Mouse (Mus musculus) liver, embryonic 14.5 days (tissue): Measurements from ENCODE around the gene Tcaim. TPM values are rescaled to one million over a fixed set of nuclear protein-coding genes. Genes with fewer than 3 reads are reported as not detected.

Experiments used
- ATAC-seq: fragments of 200-750 bp; cut with Nextera tagmentation; 2 replicates; pipeline ENCODE4 v1.8.0; 2017; ENCODE audit warnings: moderate number of reproducible peaks, mild to moderate bottlenecking, moderate library complexity; ENCODE audit not compliant: insufficient read depth
- DNase-seq, 3 experiments: peaks; one replicate each; pipeline ENCODE4 v3.0.0-alpha.2; 2012 to 2013; ENCODE audit warnings: low read depth in 3 of 3, low spot score in 3 of 3
- H3K27ac ChIP-seq: fragments of 300-500 bp; sonication (generic); 2 replicates; pipeline ENCODE4 v1.5.1; 2014; ENCODE audit warnings: moderate library complexity, mild to moderate bottlenecking, control low read depth, inconsistent platforms
- H3K27me3 ChIP-seq: fragments of 300-500 bp; sonication (generic); 2 replicates; pipeline ENCODE4 v1.6.1; 2014; ENCODE audit warnings: mild to moderate bottlenecking, low read length, moderate library complexity; ENCODE audit not compliant: control insufficient read depth, insufficient read depth
- H3K36me3 ChIP-seq: fragments of 300-500 bp; sonication (generic); replicated peaks from 2 replicates; pipeline ENCODE4 v1.6.1; 2014; ENCODE audit warnings: low read depth; ENCODE audit not compliant: control insufficient read depth, insufficient read depth
- H3K4me1 ChIP-seq, 2 experiments: fragments of 200-500 bp in 1 of 2; fragments of 300-500 bp in 1 of 2; sonication (generic) in 1 of 2; replicated peaks; 2 replicates each; pipeline ENCODE4 v1.6.1; 2012 to 2014; ENCODE audit warnings: antibody characterized with exemption in 1 of 2, inconsistent platforms in 1 of 2, low read length in 1 of 2; ENCODE audit not compliant: control insufficient read depth in 2 of 2, insufficient read depth in 2 of 2
- H3K4me2 ChIP-seq: fragments of 300-500 bp; sonication (generic); 2 replicates; pipeline ENCODE4 v1.6.1; 2014; ENCODE audit warnings: low read depth, mild to moderate bottlenecking, control low read depth, moderate library complexity
- H3K4me3 ChIP-seq, 2 experiments: fragments of 200-500 bp in 1 of 2; fragments of 300-500 bp in 1 of 2; sonication (generic) in 1 of 2; 2 replicates each; pipeline ENCODE4 v1.5.1; 2012 to 2014; ENCODE audit warnings: low read depth in 2 of 2, low read length in 2 of 2, mild to moderate bottlenecking in 2 of 2, control low read depth in 1 of 2, inconsistent platforms in 1 of 2, moderate library complexity in 1 of 2; ENCODE audit not compliant: insufficient read depth in 1 of 2
- H3K9ac ChIP-seq: fragments of 300-500 bp; sonication (generic); replicated peaks from 2 replicates; pipeline ENCODE4 v1.6.1; 2014; ENCODE audit warnings: mild to moderate bottlenecking, control low read depth, moderate library complexity
- H3K9me3 ChIP-seq: fragments of 300-500 bp; sonication (generic); 2 replicates; pipeline ENCODE4 v1.6.1; 2016; ENCODE audit warnings: low read length, mixed read lengths; ENCODE audit not compliant: control insufficient read depth
- CTCF ChIP-seq: IDR thresholded peaks from 2 replicates; pipeline ENCODE4 v1.5.1; 2016; ENCODE audit warnings: antibody characterized with exemption, low read depth, control low read depth
- EP300 ChIP-seq: IDR thresholded peaks from 2 replicates; pipeline ENCODE4 v1.6.1; 2016; ENCODE audit warnings: antibody characterized with exemption, low read depth
- WGBS: fragments of 180-500 bp; shearing (Covaris S2); extraction: QIAGEN DNeasy Blood & Tissue Kit; methylation state at CpG from one replicate; pipeline ENCODE4 v1.1.7; 2014; ENCODE audit not compliant: insufficient replicate concordance; 5-methylcytosine and 5-hydroxymethylcytosine counted together
- polyA plus RNA-seq, 2 experiments: library from polyadenylated mRNA; depleted of rRNA in 1 of 2; stranded (reverse) in 1 of 2; unstranded in 1 of 2; fragments of >200 nt; fragmentation: Nextera tagmentation in 1 of 2; extraction: Ambion mirVana in 1 of 2; gene quantifications; 2 replicates each; pipeline versions ENCODE4 v1.2.1 to v1.2.3; 2012 to 2014

The Tcaim gene
- polyA plus RNA-seq, 2 experiments, result 1.4 to 2.1 TPM

GRCm38 (mm10) chr9:122872595-122872994 is 67.3 kb downstream of the Tcaim start:
- Histone ChIP-seq H3K9me3 (no peaks in the 10 kb centered on the region), H3K4me2 (no peak overlapping the region), H3K27me3 (no peaks in the 10 kb centered on the region), H3K9ac (no peak overlapping the region), H3K36me3 (no peaks in the 10 kb centered on the region), H3K27ac (no peak overlapping the region), H3K4me3 (no peak overlapping the region), H3K4me1 (no peaks in the 10 kb centered on the region)
- no peak for ATAC-seq
- WGBS, result 52% methylated on average over 4 of the region's 4 CpGs
- no peak for TF ChIP-seq EP300
- TF ChIP-seq CTCF, result no peak
- DNase-seq, result no peak

DNA sequence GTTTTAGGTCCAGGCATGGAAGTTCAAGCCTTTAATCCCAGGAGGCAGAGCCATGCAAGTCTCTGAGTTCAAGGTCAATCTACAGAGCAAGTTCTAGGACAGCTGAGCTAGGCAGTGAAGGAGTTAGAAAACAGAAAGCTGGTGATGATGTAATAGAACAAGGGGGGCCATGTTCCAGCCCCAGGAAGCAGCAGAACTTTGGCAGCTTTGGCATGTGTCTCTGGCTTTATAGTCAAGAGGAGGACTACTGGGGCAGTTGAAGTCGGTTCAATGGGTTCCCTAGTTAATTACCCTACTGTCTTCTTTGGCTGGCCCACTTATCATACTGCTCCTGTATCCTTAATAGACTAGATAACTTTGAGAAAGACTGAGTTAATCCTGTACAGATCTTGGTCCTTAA is 69.3 kb downstream of the Tcaim start:
- no peaks in the 10 kb centered on the region for H3K36me3 ChIP-seq
- H3K4me3 ChIP-seq, result no peak overlapping the region
- TF ChIP-seq EP300, result no peak
- TF ChIP-seq CTCF, result no peak
- H3K4me2 ChIP-seq, result no peak overlapping the region
- H3K27ac ChIP-seq, result no peak overlapping the region
- H3K9ac ChIP-seq, result no peak overlapping the region
- H3K4me1 ChIP-seq, result no peaks in the 10 kb centered on the region
- H3K27me3 ChIP-seq, result no peaks in the 10 kb centered on the region
- ATAC-seq (no peak), DNase-seq (no peak)
- no peaks in the 10 kb centered on the region for H3K9me3 ChIP-seq
- 57% methylated on average over 1 of the region's 1 CpGs for WGBS

- TF ChIP-seq EP300 (no peak), CTCF (no peak)
- Histone ChIP-seq H3K4me3 (no peak overlapping the region), H3K27ac (no peak overlapping the region), H3K9ac (no peak overlapping the region), H3K4me1 (no peaks in the 10 kb centered on the region), H3K36me3 (no peaks in the 10 kb centered on the region), H3K9me3 (no peaks in the 10 kb centered on the region), H3K27me3 (no peaks in the 10 kb centered on the region), H3K4me2 (no peak overlapping the region)
- no peak for DNase-seq
- WGBS, result 63% methylated on average over 2 of the region's 2 CpGs
- ATAC-seq, result no peak
Observed at GRCm38 (mm10) chr9:122875145-122875544, 69.8 kb downstream of the Tcaim start.

DNA sequence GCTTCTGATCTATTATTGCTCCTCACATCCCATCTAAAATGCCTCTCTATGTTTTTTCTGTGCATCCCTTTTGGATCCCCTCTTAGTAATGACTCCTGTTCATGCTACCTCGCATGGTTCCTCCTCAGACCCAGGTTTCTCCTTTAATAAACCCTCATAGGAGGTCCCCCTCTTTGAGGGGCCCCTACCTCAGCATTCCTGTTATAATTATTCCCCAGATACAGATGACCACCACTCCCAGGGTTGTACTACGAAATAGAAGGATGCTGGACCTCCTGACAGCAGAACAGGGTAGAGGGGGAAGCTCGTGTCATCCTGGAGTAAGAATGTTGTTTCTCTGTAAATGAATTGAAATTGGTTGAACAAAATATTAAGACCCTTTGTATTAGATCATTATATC is 80.0 kb downstream of the Tcaim start, which contains the start of gene Zkscan7:
Zkscan7 (plus strand) TSS at position 301 of the 400 bp plus-strand sequence.
- WGBS, result 53% methylated on average over 3 of the region's 3 CpGs
- no peak for TF ChIP-seq EP300
- no peak for TF ChIP-seq CTCF
- no peak within 1 kb of the TSS for H3K9ac ChIP-seq
- H3K4me1 ChIP-seq, result peaks cover 0 to 2% of the 10 kb centered on the region in 2 experiments; a peak in 1 of 4 replicates
- ATAC-seq, result no peak
- H3K36me3 ChIP-seq, result no peaks in the 10 kb centered on the region
- no peak for DNase-seq
- no peak within 1 kb of the TSS for H3K27ac ChIP-seq
- H3K4me2 ChIP-seq, result peak within 1 kb of the TSS; percentile 83
- H3K4me3 ChIP-seq, result peak within 1 kb of the TSS in 1 of 2 experiments; percentile 62; a peak in 2 of 4 replicates
- H3K27me3 ChIP-seq, result no peaks in the 10 kb centered on the region
- H3K9me3 ChIP-seq, result no peaks in the 10 kb centered on the region

Other genes starting within 250 kb of the Tcaim start
- not detected in 2 replicates for gene Topaz1, start 58.2 kb upstream of the Tcaim start, polyA plus RNA-seq (2012; rRNA removed)
- not detected in 2 replicates for gene Topaz1, start 58.2 kb upstream of the Tcaim start, polyA plus RNA-seq (2014; fragmentation: Nextera tagmentation; extraction: Ambion mirVana)
- not detected in 2 replicates for gene Gm35549, start 38.5 kb downstream of the Tcaim start, polyA plus RNA-seq (2012; rRNA removed)
- gene Gm35549, start 38.5 kb downstream of the Tcaim start, polyA plus RNA-seq (2014; fragmentation: Nextera tagmentation; extraction: Ambion mirVana), result not detected in 2 replicates
- 16.0 and 18.0 TPM in 2 replicates for gene Zfp445, start 60.5 kb downstream of the Tcaim start, polyA plus RNA-seq (2012; rRNA removed)
- gene Zfp445, start 60.5 kb downstream of the Tcaim start, polyA plus RNA-seq (2014; fragmentation: Nextera tagmentation; extraction: Ambion mirVana), result 13.7 and 14.1 TPM in 2 replicates
- 0.80 and 0.85 TPM in 2 replicates for gene Zkscan7, start 80.1 kb downstream of the Tcaim start, polyA plus RNA-seq (2012; rRNA removed)
- 0.22 and 0.34 TPM in 2 replicates for gene Zkscan7, start 80.1 kb downstream of the Tcaim start, polyA plus RNA-seq (2014; fragmentation: Nextera tagmentation; extraction: Ambion mirVana)
- 0.68 and 1.1 TPM in 2 replicates for gene Zfp105, start 117.5 kb downstream of the Tcaim start, polyA plus RNA-seq (2012; rRNA removed)
- gene Zfp105, start 117.5 kb downstream of the Tcaim start, polyA plus RNA-seq (2014; fragmentation: Nextera tagmentation; extraction: Ambion mirVana), result 1.3 and 1.6 TPM in 2 replicates
- gene 1110059G10Rik, start 145.5 kb downstream of the Tcaim start, polyA plus RNA-seq (2012; rRNA removed), result 6.1 and 9.1 TPM in 2 replicates
- 17.9 and 19.0 TPM in 2 replicates for gene 1110059G10Rik, start 145.5 kb downstream of the Tcaim start, polyA plus RNA-seq (2014; fragmentation: Nextera tagmentation; extraction: Ambion mirVana)
- gene Kif15, start 145.5 kb downstream of the Tcaim start, polyA plus RNA-seq (2012; rRNA removed), result 15.2 and 43.7 TPM in 2 replicates
- gene Kif15, start 145.5 kb downstream of the Tcaim start, polyA plus RNA-seq (2014; fragmentation: Nextera tagmentation; extraction: Ambion mirVana), result 20.4 and 23.1 TPM in 2 replicates
- 3.2 and 3.9 TPM in 2 replicates for gene Tmem42, start 215.8 kb downstream of the Tcaim start, polyA plus RNA-seq (2012; rRNA removed)
- gene Tmem42, start 215.8 kb downstream of the Tcaim start, polyA plus RNA-seq (2014; fragmentation: Nextera tagmentation; extraction: Ambion mirVana), result 6.1 and 6.6 TPM in 2 replicates
- 0.02 TPM in 1 of 2 replicates, not detected in the other for gene Tgm4, start 229.2 kb downstream of the Tcaim start, polyA plus RNA-seq (2012; rRNA removed)
- 0.18 TPM in 1 of 2 replicates, not detected in the other for gene Tgm4, start 229.2 kb downstream of the Tcaim start, polyA plus RNA-seq (2014; fragmentation: Nextera tagmentation; extraction: Ambion mirVana)